Mouse (Mus musculus): ENCODE measurements at regions not wholly inside any gene's neighbourhood (a gene's known extent, or its start where the extent isn't known, plus 50 kb on each side); places are given as distances from the start of the nearest gene placed in this dataset.

DNA sequence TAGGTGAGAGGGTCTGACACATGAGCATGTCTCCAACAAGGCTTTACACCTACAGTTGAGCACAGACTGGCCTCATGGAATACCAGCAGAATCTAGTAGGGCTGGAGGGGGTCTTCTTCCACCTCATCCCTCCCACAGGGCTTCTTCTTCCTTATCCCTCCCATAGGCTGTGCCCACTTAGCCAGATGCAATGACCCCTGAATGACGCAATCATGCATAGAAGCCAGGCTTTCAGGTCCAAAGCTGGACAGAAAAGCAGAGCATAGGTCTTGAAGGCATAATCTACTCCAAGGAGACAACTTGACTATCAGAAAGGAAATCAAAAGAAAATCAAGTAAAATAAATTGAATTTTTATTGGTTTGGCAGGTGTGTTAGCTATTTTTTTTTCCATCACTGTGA is 198.5 kb upstream of the Irx3 start:
- no peak for DNase-seq (ENCODE audit: low spot score)

DNA sequence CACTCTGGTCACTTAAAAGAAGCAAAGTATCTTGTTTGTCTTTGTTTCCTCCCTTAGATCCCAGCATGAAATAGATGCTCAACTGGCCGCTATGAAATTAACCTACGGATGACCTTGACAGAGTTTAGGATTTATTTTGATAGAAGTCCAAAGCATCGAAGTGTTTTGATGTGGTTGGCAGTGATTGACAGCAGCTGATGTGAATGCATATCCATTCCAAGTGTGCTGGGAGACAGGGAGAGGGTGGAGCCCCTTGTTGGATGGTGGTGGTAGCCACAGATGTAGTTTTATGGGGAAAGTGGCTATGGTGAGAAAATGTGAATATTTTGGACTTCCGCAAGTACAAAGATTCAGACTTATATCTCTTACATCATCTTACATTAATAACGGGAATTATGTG is 197.8 kb upstream of the Irx3 start:
- DNase-seq (ENCODE audit: low spot score) = no peak

DNA sequence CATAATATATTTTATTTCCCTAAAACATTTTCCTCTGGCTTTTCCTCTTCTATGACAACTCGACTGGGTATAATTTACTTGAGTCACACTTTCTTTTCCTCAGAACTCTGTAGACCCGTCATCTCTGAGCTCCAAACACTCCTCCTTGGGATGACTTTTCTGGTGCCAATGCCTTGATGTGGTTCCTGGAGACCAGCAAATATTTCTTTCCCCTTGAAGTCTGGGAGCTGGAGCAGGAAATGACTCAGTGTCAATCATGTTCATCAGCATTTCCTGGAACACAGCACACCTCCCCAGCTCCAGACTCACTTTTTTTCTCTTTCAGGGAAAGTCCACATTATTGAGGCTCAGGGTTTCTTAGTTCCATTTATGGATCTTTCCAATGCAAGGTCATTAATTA is 197.3 kb upstream of the Irx3 start:
- no peak for DNase-seq (ENCODE audit: low spot score)

DNA sequence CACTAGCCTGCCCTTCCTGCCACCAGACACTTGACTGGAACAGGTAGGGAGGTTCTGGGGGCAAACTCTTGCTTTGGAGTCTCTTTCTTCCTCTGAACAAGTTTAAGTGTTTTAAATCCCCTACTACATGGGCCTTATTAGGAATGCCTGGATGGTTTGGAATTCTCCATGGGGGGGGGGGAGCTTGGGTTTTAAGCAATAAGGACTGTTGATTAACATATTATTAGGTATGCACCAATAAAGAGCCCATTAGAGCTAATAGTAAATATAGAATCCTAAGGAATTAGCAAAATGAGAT is 196.0 kb upstream of the Irx3 start:
- no peak for DNase-seq (ENCODE audit: low spot score)

DNA sequence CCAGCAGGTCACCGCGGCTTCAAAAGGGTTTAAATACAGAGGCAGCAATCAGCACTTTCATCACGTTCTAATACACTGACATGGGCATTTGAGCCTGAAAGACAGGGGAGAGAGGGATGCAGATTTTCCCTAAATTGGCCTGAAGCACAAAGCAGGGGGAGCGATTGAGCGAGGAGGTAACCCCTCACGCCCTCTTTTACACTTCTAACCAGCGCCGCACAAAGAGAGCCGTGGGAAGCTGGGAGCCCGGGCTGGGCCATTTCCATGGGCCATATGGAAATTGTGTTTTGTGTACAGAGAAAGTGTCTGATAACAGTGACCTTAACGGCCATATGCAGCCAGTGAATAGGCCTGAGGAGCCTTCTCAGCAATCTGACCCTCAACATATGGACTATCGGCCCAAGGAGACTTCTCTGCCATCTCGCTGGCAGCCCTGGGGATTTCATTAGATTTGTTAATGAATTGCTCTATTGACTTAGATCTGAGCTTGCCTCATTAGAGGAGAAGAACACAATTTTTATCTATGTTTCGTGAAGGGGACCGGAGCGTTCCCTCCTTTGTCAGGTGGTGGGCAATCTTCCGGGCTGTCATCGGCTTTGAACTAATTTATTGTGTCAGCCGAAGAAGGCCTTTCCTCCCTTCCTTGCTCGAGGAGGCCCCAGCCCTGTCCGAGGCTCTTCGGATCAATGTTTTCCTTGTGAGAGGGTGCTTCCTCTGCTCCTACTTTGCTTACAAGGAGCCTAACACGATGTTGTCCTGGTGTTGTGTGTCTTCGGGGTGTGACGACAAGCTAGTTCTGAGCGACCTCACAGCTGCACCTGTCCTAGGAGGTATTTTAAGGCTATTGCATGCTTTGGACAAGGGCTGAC is 195.4 kb upstream of the Irx3 start:
- no peak for DNase-seq (ENCODE audit: low spot score)

DNA sequence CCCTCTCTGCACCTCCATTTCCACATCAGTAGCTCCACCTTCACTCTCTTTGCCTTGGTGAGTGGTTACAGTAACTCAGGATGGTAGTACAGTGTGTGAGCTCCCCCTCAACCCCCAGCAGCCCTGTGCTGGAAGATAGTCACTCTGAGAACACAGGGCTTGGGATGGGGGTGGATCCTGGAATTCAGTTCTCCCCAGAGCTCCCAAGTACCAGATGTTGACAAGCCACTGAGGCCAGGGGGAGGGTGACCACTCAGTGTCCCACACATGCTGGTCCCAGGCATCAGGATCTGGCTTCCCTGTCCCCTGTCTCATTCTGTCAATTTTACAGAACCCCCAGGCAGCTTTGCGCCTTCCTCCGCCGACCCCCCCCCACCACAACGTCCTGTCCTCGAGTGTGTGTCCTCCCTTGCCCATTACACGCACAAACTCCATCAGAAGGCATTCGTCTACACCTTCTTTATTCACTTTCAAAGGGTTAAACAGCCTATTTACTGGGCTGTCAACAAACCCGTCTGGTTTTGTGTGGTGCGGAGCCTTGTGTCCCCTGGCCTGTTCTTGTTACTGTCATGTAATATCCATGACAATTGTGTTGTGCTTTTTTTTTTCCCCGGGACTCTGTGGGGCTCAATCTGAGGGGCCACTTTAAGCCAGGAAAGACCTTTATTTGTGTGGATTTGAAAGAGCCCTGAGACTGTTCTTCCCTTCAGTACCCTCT is 194.6 kb upstream of the Irx3 start:
- DNase-seq (ENCODE audit: low spot score) = no peak

DNA sequence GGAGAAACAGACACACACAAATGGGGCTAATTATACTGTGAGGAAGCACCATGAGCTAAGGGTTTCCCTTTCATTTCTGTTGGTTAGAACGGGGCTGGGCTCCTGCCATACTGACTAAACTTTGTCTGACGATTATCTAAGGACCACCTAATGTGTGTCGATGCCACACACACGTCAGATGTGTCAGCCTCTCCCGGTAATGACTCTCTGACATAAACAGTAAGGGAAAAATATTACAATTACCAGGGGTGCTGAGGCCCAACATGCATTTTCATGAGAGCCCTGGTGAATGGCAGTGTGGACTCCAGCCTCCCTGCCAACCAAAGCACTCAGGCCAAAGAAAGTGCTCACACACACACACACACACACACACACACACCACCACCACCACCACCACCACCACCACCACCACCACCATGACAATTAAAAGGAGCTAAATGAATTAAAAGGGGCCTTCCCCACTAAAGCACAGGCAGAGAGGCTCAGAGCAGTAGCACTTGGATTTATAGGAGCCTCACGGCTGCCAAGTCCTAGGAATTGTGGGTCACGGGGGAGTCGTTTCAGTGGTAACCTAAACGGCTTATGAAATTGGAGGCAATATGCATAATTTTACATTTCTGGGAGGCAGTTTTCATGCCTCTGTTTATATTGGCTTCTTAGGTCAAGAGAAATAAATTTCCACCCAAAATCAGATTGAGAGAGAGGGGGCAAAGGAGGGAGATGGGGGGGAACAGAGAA is 193.7 kb upstream of the Irx3 start:
- no peak for DNase-seq (ENCODE audit: low spot score)

DNA sequence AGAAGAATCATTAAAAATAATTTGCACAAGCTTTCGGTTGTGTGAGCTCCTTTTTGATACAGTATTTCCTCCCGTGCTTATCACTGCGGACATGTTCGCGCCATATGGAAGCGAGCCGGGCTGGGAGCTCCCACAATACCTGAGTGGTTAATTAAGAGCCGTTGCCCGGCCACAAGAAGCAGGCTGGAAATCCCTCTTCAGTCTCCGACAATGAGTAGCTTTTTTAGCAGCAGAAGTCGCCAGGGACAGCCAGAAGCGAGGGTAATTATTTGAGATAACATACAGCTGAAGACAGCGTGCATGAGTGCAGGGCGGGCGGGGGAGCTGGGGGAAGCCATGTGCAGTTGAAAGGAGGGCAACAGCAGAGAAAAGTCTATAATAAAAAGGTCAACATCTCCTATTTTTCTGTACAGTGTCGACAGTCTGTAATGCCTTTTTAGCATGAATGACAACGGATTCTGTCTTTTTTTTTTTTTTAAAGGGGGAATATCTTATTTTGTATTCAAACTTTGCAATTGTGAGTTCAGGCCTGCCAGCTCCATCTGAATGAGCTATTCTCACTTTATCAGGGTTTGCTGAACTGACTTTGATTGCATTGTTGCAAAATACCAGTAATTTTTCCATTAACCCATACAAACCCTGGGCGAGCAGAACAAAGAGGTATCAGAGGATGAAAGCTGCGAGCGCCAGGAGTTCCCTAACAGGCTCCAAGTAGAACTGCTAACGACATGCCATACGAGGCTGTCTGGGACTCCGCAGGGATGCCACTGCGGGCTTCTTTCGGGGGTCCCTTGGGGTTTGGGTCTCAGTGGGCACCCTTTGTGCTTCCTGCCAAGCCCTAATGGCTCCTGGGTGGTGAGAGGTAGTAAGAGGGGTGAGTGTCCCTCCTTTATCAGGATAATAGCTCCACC is 189.9 kb upstream of the Irx3 start:
- DNase-seq (ENCODE audit: low spot score) = no peak

DNA sequence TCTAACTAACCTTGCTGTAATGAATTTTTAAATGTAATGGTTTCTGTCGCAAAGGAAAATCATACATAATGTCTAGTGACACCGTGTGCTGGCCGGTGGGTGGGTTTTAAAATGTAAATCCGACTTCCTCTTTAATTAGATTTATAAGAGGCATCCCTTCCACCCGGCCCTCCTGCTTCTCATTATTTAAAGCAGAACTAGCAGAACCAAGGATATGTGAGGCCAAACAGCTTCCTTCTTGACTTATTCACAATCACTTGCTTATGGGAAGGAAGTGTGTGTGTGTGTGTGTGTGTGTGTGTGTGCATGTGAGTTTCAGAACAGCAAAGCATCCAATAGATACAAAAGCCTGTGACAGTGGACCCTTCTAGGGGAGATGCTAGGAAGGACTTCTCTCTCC is 189.1 kb upstream of the Irx3 start:
- no peak for DNase-seq (ENCODE audit: low spot score)

DNA sequence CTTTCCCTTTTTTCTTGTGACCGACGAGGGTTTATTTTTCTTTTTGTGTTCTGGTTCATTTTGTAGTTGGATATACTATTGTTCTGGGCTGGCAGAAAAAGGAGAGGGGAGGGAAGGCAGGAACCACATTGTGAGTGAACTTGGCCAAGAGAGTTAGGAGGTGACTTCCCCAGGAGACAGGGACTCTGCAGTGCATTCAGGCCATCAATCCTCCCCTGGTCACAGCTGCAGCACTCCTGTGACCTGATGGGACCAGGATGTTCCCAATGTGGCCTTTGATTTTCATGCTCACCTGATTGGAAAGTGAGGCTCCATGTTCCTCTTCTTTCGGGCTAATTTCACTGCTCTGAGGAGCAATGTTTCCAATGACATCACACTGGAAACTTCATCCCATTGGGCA is 188.2 kb upstream of the Irx3 start:
- no peak for DNase-seq (ENCODE audit: low spot score)

DNA sequence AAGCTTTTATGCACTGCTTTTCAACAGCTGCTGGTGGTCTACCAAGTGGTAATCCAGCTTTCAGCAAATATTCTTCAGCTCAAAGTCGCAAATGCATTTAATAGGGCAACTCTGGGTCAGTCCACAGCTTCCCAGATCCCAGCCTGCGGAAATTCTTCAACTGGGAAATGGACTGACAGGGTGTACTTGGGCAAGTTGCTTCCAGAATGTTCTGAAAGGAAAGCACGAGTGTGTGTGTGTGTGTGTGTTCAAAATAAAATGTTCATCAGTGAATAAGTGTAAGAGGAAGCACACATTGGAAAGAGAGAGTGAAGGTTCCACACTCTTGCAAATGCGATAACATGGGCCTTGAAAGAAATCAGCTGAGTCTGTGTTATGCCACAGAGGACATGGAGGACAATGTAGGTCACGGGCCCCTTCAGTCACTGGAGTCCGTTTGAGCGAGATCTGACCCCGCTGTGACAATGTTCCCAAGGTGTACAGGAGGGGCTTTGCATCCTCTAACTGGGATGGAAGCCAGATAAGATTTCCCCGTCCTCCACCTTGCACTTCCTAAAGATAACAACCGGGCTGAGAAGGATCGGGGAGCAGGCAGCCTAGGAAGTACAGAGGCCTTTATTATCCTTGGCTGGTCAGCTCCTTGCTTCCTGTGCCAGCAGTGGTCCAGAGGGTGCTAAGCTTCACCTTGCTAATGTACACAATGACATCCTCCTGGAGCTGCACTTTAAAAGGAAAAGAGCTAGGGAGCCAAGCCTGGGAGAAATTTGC is 187.2 kb upstream of the Irx3 start:
- no peak for DNase-seq (ENCODE audit: low spot score)

DNA sequence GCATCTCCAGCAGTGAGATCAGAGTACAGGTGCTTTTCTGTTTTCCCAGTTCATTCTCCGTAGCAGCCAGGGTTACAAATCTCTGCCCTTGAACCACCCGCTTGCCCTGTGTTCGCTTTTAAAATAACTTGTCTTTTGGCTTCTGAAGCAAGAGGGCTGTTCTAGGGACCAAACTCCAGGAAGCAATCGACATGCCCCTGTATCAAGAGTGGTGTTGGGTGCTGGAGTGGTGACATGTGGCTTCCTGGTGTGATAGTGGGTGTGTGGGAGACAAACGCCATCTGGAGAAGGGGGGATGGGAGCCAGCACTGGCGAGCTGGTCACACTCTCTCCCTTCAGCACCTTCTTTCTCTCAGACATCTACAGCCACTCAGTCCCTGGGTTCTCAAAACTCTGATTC is 186.0 kb upstream of the Irx3 start:
- no peak for DNase-seq (ENCODE audit: low spot score)

DNA sequence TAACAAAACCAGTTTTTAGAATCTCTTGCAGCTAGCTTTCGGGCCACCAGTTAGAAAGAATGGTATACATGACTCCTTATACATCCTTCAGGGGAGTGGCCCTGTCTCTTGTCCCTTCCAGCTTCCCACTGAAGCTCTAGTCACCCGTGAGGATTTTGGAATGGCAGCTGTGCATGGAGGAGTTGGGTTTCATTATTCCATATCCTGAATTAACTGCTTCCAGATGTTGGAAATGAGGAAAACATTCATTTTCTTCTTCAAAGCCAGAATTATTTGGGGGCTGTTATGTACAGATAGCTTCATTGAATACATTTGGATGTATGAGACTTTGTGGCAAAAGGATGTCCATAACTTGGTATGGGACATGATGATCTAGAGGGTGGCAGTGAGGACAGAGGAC is 181.3 kb upstream of the Irx3 start:
- DNase-seq (ENCODE audit: low spot score) = no peak

DNA sequence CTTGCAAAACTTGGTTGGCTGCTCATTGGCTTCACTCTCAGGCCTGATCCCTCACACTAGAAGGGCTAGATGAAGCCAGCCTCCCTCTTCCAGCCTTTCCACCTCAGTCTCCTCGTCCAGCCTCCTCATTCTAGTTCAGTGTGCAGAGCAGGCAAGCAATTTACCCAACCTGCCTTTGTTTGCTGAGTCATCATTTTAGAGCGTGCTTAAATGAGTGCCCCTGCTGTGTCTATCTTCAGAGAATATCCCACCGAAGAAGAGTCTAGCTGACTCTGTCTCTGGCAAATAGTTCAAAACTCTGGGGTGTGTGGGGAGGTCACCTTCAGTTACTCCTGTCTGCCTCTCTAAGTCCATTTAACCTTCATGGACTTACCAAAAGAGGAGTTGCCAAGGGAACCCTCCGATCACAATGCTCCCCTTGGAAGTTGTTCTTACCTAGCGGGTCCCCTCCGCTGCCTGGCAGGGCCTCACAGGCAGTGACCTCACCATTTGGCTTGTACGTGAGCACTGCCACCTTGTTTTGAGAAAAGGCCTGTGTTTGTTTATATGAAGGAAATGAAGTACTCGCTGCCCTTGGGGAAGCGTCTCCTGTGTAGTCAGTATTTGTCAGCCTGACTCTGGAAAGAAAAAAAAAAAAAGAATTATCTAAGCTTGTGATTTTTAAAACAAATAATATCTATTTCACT is 175.2 kb upstream of the Irx3 start:
- DNase-seq (ENCODE audit: low spot score) = no peak

DNA sequence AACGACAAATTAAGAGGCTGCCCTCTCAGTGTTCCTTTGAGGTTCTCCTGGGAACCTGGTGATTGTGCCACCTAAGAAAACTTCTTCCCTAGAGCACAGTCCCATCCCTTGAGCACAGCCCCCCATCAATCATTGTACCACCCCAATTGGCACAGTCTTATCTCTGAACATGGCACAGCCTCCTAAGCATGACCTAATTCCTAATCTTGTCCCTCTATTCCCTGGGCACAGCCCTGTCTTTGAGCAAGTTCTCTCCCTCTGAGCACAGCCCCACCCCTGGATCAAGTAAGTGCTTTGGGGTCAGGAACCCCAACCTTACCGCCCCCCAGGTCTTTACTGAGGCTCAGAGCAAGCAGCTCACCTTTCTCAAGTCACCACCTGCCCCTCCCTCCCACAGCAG is 173.6 kb upstream of the Irx3 start:
- DNase-seq (ENCODE audit: low spot score) = no peak

DNA sequence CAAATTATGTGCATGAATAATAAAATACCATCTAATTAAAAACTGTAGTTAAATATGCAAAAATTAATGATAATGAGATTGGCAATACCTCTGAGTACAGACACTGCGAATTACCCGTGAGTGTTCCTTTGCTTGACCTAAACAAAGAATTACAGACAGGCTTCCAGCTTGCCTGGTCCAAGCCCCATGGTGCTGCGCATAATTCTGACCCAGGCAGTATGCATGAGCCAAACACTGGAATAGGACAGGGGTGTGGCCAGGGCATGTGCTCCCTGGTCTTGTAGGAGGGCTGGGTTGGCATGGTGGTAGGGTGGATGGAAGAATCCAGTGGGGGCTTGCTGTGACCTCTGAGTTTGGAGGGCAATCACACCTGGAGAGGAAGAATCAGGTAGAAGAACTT is 172.8 kb upstream of the Irx3 start:
- no peak for DNase-seq (ENCODE audit: low spot score)

DNA sequence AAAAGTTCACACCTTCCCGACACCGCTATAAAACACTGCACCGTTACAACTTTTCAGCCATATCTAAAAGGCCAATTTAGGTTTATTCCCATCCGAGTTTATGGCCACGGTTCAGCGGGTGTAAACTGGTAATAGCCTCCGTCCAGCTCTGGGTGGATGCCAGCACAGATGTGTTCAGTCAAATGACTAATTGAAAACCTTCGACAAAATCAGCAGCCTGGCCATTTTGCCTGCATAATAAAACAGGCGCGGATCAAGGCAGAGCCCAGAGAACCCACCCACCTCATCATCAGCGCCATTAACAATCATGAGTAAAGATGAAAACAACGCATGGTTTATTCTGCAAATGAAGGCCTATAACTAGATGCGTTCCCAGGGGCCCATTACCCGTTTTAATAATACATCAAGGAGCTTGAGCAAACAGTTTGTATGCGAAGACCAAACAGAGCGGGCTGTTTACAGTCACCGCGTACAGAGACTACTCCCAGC is 172.1 kb upstream of the Irx3 start:
- no peak for DNase-seq (ENCODE audit: low spot score)

DNA sequence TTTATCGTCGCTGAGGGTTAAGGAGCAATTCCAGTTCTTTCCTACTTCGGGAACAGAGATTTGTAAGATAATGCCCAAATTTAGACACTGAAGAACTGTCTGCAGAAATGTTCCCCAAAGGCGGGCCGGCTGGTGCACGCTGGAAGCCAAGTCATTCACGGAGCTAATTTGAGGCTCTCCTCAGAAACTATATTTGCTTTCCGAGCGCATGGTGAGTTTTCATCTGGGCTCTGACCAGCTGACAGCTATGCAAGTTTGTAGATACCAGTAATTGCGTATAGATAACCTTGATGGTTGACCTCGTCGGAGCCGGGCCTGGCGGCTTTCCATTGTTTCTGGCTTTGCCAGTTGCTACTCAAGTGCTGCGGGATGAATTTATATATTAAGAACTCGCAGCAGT is 165.5 kb upstream of the Irx3 start:
- DNase-seq (ENCODE audit: low spot score) = no peak

DNA sequence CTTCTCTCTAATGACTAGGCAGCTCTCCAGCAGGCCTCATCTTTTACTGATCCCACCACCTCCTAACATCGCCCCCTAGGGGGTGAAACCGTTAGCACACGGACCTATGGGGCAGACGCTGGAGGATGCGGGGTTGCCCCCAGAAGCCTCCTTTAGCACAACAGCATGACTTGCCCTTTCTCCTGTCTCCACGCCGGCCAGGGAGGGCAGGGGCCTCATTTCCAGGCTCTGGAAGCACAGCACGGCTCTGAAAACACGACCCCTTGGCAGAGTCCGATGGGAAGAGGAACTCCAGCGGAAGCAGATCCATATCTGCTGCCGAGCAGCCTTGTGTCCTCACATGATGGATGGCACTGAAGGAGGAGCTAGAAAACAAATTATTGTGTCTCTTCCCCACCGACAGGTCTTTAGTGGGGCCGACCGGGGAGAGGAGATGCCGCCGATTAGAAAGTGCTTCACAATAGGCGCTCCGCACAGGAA is 165.1 kb upstream of the Irx3 start:
- DNase-seq (ENCODE audit: low spot score) = no peak

DNA sequence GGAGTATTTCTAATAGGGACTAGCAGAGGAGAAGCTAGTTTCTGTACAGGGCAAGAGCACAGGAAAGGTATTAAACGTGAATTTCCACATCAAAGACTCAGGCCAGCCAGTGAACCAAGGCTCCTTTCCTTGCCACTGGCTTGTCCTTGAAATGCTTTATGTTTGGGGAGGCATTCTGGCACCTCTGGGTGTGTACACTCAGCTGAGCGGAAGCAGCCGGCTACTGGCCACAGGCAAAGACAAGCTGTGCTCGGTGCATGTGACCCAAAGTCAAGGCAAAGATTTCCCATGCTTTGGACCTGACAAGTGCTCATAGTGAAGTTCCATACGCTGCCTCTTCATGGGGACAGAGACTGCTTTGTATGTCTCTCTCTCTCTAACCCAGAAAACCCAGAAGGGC is 159.8 kb upstream of the Irx3 start:
- DNase-seq (ENCODE audit: low spot score) = no peak

DNA sequence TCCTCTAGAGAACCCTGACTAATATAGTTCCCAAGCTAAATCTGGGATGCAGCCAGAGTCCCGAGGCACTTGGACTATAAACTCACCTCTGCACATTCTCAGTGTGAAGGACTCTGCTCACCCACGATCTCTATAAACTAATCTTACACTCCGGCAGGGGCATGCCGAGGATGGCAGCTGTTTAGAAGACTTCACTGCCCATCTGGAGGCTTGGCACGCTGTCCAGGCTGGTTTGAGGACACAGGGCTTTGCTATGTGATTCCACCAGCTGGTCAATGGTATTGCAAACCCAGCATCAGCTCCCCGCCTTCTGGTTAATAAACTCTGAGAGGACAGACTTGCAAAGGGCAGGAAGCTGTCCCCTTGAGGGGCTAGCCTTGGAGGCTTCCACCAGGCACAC is 153.3 kb upstream of the Irx3 start:
- no peak for DNase-seq (ENCODE audit: low spot score)
